Mouse (Mus musculus): ENCODE data around the gene Nrxn2.

The Nrxn2 gene
- long read RNA-seq, experiment 1 = 0 reads
- long read RNA-seq, experiment 2 = 0 reads

GRCm38 (mm10) chr19:6418233-6418879, at the start of gene Nrxn2:
Gene Nrxn2, plus strand, starts transcription at chr19:6418731.
- intact Hi-C loops (cut with DNase I) = loop anchor here (5.0 kb wide), 1 partner anchor 34 kb away; no protein-coding TSS in a partner anchor

DNA sequence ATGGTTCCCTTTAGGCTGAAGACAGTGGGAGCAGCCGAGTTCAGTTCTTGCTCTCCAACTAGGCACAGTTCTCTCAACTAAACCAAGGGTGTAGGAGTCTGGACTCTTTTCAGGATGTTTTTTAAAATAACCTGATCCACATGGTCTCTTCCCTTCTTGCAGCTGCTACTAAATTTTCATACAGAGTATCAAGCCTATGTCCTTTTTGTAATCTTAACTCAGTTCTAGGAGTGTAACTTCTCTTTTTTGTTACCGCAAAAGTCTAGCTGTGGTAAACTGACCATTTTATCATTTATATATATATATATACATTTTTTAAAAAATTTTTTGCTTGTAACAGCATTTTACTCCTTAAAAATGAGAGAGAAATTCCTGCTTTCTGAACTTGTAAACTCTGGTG, 48.4 kb upstream of the Nrxn2 start:
- intact Hi-C loops (cut with DNase I) = no loop called here

DNA sequence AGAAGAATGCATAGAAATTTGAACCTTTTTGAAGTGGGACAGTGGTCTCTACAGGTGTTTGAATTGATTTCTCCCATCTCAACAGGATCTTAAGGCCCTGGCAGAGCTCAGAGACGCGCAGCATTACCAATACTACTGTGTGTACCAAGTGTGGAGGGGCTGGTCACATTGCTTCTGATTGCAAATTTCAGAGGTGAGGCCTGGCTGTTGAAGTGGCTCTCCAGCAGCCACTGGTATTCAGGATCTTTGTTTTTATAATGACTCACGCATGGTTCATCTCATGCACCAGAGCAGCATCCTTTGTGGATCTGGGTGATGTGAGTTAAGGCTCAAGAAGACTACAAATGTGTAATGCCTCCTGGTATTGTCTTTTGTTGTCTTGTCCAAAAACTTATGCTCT, 46.1 kb upstream of the Nrxn2 start:
- intact Hi-C loops (cut with DNase I) = no loop called here

DNA sequence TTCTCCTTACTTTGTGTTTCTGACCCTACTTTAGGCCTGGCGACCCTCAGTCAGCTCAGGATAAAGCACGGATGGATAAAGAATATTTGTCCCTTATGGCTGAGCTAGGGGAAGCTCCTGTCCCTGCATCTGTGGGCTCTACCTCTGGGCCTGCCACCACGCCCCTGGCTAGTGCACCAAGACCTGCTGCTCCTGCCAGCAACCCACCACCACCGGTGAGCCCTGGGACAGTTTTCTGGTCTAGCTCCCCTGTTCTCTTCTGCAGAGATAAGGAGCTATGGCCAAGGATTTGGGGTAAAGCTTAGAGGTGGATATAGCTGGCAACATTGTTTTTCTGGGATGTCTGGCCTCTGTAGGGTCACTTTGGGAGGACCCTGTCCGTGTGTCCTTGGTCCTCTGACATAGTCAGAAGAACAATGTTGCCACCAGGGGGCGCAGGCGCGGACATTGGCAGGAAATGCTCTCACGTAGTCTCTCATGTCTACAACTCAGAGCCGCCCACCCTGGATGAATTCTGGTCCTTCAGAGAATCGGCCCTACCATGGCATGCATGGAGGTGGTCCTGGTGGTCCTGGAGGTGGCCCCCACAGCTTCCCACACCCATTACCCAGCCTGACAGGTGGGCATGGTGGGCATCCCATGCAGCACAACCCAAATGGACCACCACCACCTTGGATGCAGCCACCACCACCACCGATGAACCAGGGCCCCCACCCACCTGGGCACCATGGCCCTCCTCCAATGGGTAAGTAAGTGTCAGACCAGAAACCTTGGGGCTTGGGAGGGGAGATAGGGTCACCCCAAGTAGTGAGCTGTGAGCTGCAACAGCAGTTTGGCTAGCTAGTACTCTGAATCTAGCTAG, 44.8 kb upstream of the Nrxn2 start:
- intact Hi-C loops (cut with DNase I) = no loop called here

DNA sequence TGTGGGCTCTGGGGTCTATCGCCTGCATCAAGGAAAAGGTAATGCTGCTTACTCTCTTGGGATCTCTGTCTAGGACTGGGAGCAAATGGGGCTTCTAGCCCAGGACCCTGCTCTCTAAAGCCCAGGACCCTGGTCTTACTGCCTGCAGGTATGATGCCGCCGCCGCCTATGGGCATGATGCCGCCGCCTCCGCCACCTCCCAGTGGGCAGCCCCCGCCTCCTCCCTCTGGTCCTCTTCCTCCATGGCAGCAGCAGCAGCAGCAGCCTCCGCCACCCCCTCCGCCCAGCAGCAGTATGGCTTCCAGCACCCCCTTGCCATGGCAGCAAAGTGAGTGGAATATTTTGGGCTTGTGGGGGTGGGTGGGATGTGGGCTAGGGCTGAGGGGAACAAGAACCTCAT, 44.0 kb upstream of the Nrxn2 start:
- intact Hi-C loops (cut with DNase I) = no loop called here

GRCm38 (mm10) chr19:6375423-6376254, 42.9 kb upstream of the Nrxn2 start:
- intact Hi-C loops (cut with DNase I) = no loop called here

GRCm38 (mm10) chr19:6376255-6376564, 42.3 kb upstream of the Nrxn2 start:
- intact Hi-C loops (cut with DNase I) = no loop called here

- intact Hi-C loops (cut with DNase I) = no loop called here
These were observed 41.9 kb upstream of the Nrxn2 start for GRCm38 (mm10) chr19:6376643-6377042.

GRCm38 (mm10) chr19:6377327-6378040, 41.0 kb upstream of the Nrxn2 start:
- intact Hi-C loops (cut with DNase I) = no loop called here

DNA sequence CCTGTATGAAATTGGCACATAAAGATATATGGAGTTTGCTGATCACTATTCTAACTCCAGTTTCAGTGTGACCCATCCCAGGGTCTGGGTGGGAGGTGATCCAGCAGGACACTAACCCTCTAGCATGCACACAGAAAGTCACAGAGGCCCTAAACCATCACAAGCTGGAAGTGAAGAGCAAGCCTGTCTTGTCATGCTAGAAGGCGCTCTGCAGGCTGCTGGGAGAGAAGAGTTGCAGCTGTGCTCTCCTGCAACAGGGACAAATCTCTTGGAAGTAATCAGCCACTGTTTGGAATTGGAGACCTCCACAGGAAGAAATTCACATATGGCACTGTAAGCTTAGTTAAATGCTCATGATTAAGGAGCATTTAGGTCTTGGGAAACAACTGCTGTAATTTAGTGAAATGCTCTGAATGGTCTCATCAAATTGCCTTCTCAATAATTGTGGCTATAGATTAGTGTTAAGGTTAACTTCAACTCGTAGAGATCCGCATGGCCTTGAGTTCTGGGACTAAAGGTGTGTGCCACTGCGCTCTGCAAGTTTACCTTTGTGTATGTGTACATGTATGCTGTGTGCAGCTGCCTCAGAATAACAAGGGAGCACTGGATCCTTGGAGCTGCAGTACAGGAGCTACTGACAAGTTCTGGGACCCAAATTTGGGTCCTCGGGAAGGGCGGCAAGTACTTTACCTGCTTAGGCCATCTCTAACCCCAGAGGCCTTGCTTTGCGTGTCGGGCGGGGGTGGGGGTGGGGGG, 37.9 kb upstream of the Nrxn2 start:
- intact Hi-C loops (cut with DNase I) = no loop called here

- intact Hi-C loops (cut with DNase I) = no loop called here
These were observed 37.3 kb upstream of the Nrxn2 start for GRCm38 (mm10) chr19:6381238-6381637.

DNA sequence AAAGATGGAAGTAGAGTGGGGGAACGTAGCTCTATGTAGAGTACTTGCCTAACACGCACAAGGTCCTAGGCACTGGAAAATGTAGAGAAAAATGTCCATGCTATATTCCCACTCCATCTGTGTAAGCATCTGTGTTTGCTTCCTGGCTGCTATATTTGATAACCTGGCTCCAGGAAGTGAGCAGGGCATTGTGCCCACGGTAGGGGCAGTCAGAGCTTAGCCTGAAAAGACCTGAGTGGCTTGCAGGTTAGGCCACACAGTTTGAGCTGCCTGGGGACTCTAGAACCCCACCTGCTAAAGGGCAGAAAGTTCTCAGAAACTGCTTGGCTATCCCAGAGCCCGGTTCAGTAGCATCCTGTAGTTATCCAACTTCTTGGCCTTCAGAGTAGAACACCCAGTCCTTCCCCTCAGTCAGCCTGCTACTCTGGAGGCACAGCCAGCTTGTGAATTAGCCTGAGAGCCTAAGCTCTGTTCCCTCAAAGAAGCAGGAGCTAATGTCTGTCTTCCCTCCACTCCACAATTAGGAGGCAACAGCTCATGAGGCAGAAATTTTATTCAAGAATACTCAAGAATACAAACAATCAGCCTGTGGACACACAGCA, 36.1 kb upstream of the Nrxn2 start:
- intact Hi-C loops (cut with DNase I) = no loop called here

DNA sequence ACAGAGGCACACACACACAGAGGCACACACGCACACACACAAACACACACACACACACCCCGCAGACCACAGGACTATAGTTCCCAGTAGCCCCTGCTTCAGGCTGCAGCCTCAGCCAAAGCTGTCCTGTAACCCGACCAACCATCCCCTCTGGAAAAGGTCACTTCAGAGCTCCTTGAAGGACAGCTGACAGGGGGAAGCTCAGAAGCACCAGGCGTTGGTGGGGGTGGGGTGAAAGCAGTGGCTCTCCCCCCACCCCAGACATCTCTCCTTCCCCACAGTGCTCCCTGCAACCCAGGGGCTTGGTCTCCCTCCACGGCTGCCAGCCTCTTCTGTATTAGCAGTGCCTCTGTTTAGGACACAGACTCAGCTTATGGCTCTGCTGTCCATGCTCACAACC, 35.1 kb upstream of the Nrxn2 start:
- intact Hi-C loops (cut with DNase I) = no loop called here

- intact Hi-C loops (cut with DNase I) = no loop called here
These were observed 34.4 kb upstream of the Nrxn2 start, which contains the start of gene Pygm for GRCm38 (mm10) chr19:6384128-6384527. Gene Pygm, plus strand, starts transcription at chr19:6384399.

DNA sequence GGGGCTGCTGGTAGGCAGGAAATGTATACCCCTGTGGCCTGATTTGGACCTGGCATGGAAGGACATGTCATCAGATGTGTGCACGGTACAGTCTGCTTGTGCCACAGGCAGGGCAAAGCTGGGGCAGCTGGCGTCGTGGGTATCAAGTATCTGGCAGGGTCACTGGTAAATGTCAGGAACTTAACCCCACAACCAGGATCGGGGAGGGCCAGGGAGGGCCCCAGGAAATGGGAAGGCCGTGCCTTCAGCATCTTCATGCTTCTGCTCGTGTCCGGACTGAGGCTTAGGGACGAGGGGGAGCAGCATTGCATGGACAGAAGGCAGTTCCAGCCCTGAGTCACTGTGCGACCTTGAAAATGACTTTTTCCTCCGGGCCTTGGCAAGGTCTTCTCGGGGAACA, 33.6 kb upstream of the Nrxn2 start:
- intact Hi-C loops (cut with DNase I) = no loop called here

GRCm38 (mm10) chr19:6385419-6385818, 33.1 kb upstream of the Nrxn2 start:
- intact Hi-C loops (cut with DNase I) = no loop called here

DNA sequence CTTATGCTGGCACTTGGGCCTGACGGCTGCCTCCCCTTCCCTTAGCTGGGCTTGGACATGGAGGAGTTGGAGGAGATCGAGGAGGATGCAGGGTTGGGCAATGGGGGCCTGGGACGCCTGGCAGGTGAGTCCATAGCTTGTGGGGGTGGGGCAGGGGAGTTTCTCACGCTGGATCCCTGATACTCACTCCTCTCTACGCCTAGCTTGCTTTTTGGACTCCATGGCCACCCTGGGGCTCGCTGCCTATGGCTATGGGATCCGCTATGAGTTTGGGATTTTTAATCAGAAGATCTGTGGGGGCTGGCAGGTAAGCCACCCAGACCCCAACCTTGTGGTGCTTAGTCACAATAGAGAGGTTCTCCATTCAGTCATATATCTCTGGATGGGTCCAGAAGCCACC, 32.7 kb upstream of the Nrxn2 start:
- intact Hi-C loops (cut with DNase I) = no loop called here

GRCm38 (mm10) chr19:6386234-6386633, 32.3 kb upstream of the Nrxn2 start:
- intact Hi-C loops (cut with DNase I) = no loop called here

DNA sequence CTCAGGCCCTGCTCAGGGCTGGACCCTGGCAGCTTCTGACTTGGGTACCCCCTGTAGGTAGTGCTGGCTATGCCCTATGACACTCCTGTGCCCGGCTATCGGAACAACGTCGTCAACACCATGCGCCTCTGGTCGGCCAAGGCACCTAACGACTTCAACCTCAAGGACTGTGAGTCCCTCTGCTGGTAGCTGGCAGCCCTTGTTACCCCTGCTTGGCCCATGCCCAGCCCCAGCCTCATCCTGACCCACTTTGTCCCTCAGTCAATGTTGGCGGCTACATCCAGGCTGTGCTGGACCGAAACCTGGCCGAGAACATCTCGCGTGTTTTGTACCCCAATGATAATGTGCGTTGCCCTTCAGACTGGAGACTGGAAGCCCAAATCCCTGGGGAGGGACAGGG, 30.5 kb upstream of the Nrxn2 start:
- intact Hi-C loops (cut with DNase I) = no loop called here

DNA sequence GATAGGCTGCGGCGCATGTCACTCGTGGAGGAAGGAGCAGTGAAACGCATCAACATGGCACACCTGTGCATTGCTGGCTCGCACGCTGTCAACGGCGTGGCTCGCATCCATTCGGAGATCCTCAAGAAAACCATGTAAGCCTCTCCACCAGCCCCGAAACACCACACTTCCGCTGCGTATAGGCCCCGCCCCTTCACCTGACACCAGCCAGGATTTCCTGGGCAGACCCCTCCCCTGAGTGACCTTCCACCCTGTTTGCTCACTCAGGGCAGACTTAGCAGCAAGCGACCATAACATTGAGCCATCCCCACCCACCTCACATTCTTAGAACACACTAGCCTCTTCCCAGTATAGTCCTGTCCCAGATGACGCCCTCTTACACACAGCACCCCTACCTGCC, 28.7 kb upstream of the Nrxn2 start:
- intact Hi-C loops (cut with DNase I) = no loop called here

All from adrenal gland (tissue).